Mouse (Mus musculus): ENCODE measurements around the gene Babam2. TPM values are rescaled to one million over a fixed set of nuclear protein-coding genes. Genes with fewer than 3 reads are reported as not detected.

Gene Babam2
- polyA plus RNA-seq, 1 experiment from 2014 or later = 32.2 TPM

DNA sequence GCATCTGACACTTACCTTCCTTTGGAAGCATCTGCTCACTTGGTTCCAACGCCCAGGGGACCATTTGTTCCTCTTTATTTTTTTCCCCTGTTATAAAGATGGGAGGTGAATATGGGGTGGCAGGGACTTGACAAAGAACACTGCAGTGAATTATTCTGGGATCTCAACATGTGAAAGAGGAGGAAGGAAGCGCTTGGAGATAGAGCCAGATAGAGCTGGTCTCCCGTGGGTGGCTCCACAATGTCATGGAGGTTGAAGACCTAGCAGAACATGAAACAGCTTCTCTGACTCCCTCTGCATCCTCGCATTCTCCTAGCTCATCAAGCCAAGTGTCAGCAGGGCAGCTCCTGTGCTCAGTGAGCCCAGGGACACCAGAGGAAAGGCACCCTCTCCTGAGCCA lies 312.6 kb downstream of the Babam2 start:
- H3K9ac ChIP-seq = no peak overlapping the region
- H3K27me3 ChIP-seq = no peaks in the 10 kb centered on the region
- H3K27ac ChIP-seq = no peak overlapping the region
- no peaks in the 10 kb centered on the region for H3K36me3 ChIP-seq
- no peak overlapping the region for H3K4me3 ChIP-seq
- no peak overlapping the region for H3K4me2 ChIP-seq (replicated peaks)
- ATAC-seq (ENCODE audit: insufficient number of reproducible peaks, insufficient read depth, low FRiP score, low TSS enrichment) = no peak
- no peaks in the 10 kb centered on the region for H3K9me3 ChIP-seq
- 87% methylated on average over 4 of the region's 4 CpGs for WGBS
- H3K4me1 ChIP-seq = no peaks in the 10 kb centered on the region

DNA sequence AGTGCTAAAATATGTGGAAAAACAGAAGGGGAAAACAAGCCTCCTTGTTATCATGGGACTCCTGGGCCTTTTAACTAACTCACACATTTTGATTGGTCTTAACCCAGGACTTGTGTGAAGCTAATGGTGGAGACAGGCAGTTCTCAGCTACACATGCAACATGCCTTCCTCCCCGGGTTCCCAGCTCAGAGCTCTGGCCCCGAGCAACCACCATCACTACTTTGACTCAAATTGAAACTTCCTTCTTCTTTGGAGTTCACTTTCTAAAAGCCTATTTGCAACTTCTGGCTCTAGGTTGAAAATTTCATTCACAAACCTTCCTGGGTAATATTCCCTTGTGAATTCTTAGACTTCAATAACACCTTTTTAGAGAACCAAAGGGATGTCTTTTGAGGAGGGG lies 315.6 kb downstream of the Babam2 start:
- Histone ChIP-seq H3K9me3 (no peaks in the 10 kb centered on the region), H3K4me3 (no peak overlapping the region), H3K4me2 (replicated peaks) (no peak overlapping the region), H3K9ac (no peak overlapping the region), H3K27me3 (no peaks in the 10 kb centered on the region), H3K27ac (no peak overlapping the region), H3K4me1 (no peaks in the 10 kb centered on the region), H3K36me3 (no peaks in the 10 kb centered on the region)
- WGBS = 84% methylated on average over 2 of the region's 2 CpGs
- no peak for ATAC-seq (ENCODE audit: insufficient number of reproducible peaks, insufficient read depth, low FRiP score, low TSS enrichment)

DNA sequence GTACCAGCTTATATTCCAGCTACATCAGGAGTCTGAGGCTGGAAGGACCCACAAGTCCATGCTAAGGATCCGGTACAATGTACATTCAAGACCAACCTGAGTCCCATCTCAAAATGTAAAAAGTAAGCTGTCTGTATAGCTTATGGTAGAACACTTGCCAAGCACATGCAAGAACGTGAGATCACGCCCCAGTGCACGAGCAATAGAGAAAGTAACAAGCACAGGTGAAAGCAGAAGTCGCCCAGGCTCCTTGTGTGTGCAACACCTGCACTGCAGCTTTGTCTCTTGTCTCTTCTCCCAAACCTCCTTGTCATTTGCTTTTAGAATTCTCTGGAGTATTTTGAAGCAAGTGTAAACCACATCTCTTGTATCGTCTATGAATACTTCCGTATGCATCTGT lies 317.3 kb downstream of the Babam2 start:
- ATAC-seq (ENCODE audit: insufficient number of reproducible peaks, insufficient read depth, low FRiP score, low TSS enrichment) = no peak
- Histone ChIP-seq H3K4me1 (no peaks in the 10 kb centered on the region), H3K9ac (no peak overlapping the region), H3K9me3 (no peaks in the 10 kb centered on the region), H3K4me3 (no peak overlapping the region), H3K27me3 (no peaks in the 10 kb centered on the region), H3K36me3 (no peaks in the 10 kb centered on the region), H3K4me2 (replicated peaks) (no peak overlapping the region), H3K27ac (no peak overlapping the region)
- WGBS = 91% methylated on average over 7 of the region's 7 CpGs

DNA sequence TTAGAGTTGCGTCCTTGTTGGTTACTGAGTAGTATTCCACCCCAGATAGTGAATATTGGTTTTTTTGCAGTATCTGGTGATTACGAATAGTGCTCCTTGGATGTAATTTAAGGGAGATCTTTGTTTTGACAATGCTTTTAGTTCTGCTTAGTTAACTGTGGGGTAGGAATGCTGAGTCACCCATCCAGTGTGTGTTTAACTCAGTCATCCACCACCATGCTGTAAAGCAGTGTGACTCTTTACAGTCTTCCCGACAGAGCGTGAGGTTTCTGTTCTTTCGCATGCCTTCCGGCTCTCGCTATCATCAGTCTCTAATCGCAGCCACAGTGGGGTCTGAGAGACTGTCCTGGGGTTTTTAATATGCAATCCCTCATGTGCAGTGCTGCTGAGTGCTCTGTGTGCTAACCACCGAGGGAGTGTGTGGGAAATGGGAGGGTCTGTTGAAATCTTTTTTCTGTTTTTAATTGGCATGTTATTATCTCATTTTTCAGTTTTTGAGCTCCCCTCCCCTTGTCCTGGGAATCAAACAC lies 318.5 kb downstream of the Babam2 start:
- Histone ChIP-seq H3K9me3 (no peaks in the 10 kb centered on the region), H3K9ac (no peak overlapping the region), H3K4me1 (no peaks in the 10 kb centered on the region), H3K27me3 (no peaks in the 10 kb centered on the region), H3K27ac (no peak overlapping the region), H3K36me3 (no peaks in the 10 kb centered on the region), H3K4me2 (replicated peaks) (no peak overlapping the region), H3K4me3 (no peak overlapping the region)
- WGBS = 84% methylated on average over 9 of the region's 9 CpGs
- no peak for ATAC-seq (ENCODE audit: insufficient number of reproducible peaks, insufficient read depth, low FRiP score, low TSS enrichment)

DNA sequence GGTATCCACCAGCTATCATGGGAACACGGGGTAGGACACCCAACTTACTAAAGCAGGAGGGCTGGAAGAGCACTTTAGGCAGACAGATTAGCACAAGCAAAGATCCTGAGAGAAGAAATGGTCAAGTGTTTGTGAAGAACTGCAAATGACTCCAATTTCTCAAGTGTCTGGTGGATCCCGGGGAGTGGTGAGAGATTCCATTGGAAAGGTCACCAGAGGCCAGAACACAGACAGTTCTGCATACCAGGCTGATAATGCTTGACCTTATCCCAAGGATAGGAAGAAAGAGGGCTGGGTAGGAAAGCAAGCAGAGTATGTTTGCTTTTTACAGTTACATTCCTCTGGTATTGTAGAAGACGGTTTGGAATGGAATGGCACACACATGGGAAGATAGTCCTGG lies 320.2 kb downstream of the Babam2 start:
- no peak overlapping the region for H3K4me2 ChIP-seq (replicated peaks)
- H3K9ac ChIP-seq = no peak overlapping the region
- no peaks in the 10 kb centered on the region for H3K9me3 ChIP-seq
- no peak for ATAC-seq (ENCODE audit: insufficient number of reproducible peaks, insufficient read depth, low FRiP score, low TSS enrichment)
- H3K4me3 ChIP-seq = no peak overlapping the region
- H3K4me1 ChIP-seq = no peaks in the 10 kb centered on the region
- 63% methylated on average over 3 of the region's 3 CpGs for WGBS
- no peaks in the 10 kb centered on the region for H3K36me3 ChIP-seq
- H3K27me3 ChIP-seq = no peaks in the 10 kb centered on the region
- no peak overlapping the region for H3K27ac ChIP-seq

DNA sequence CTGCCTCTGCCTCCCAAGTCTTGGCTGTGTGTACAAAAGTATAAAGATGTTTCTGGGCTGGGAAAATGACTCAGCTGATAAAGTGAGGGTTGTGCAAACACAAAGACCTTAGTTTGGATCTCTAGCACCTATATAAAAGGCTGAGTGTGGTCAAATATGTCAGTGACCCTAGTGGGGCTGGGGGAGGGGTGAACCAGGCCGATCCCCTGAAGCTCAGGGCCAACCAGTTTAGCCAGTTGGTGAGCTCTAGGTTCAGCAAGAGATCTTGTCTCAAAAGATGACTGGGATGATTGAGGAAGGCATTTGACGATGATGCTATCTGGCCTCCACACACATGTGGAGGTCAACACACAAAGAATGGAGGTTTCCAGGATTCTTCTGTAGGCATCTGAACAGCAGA lies 320.8 kb downstream of the Babam2 start:
- no peaks in the 10 kb centered on the region for H3K4me1 ChIP-seq
- H3K36me3 ChIP-seq = no peaks in the 10 kb centered on the region
- H3K27me3 ChIP-seq = no peaks in the 10 kb centered on the region
- no peak for ATAC-seq (ENCODE audit: insufficient number of reproducible peaks, insufficient read depth, low FRiP score, low TSS enrichment)
- H3K4me2 ChIP-seq (replicated peaks) = no peak overlapping the region
- H3K27ac ChIP-seq = no peak overlapping the region
- 82% methylated on average over 2 of the region's 2 CpGs for WGBS
- no peak overlapping the region for H3K9ac ChIP-seq
- H3K4me3 ChIP-seq = no peak overlapping the region
- H3K9me3 ChIP-seq = no peaks in the 10 kb centered on the region

DNA sequence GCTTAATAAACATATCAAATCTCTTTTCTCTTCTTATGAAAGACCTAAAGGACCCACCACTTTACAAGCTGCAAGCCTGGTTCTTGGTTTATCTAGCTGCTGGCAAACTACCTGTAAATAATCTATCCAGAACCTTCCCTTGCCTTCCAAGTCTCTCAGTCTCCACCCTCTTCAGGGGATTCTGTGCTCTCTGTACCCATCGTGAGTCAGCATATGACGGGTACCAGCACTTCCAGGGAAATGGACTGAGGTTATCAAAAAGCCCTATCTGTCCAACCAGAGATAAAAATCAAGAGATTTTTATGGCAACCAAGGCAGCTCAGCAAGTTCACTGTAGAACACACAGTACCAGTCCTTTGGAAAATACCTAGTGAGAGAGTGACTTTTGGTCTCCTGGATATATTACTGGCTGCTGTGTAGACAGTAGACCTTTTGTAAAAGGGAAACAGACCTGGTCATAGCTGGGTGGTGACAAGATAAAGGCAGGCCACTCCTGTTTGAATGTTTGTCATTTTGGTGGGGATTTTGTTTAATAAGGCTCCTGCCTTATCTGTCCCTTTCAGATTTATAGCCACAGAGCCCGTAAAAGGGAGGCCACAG lies 332.4 kb downstream of the Babam2 start:
- Histone ChIP-seq H3K4me2 (replicated peaks) (no peak overlapping the region), H3K36me3 (no peaks in the 10 kb centered on the region), H3K9ac (no peak overlapping the region), H3K4me1 (no peaks in the 10 kb centered on the region), H3K27me3 (no peaks in the 10 kb centered on the region), H3K9me3 (no peaks in the 10 kb centered on the region), H3K27ac (no peak overlapping the region), H3K4me3 (no peak overlapping the region)
- ATAC-seq (ENCODE audit: insufficient number of reproducible peaks, insufficient read depth, low FRiP score, low TSS enrichment) = no peak
- WGBS = 82% methylated on average over 3 of the region's 3 CpGs

DNA sequence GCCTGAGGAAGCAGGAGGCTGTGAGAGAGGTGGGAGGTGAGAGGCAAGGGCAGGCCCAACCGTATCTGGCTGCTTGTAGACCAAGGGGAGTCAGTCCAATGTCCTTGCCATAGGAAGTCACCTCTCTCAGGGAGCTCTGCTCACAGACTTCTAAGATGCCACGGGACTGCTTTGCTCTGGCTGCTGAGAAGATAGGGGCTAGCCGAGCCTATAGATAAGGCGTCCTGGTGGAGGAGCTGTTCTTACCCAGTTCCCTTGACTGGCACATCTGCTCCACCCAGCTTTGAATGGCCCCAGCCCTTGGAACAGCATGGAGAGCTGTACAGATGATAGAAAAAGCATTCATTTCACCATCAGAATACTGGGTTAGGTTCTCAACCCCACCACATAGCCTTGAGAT lies 335.7 kb downstream of the Babam2 start:
- no peak overlapping the region for H3K9ac ChIP-seq

DNA sequence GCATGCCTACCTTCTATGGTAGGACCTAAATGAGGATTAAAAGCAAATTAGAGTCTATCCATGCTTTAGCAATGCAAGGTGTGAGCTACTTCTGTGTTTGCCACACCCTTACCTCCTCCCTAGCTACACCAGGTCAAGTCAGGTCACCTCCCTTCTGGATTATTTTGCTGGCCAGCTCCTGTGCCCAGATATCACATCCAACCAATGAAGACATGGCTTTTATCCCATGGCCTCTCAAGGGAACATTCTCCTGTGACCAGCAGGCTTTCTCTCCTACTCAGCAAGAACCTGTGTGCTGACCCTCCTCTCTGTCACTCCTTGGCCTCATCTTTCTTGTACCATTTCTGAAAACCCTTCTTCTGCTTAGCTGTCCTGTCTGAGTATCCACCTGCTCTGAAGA lies 336.1 kb downstream of the Babam2 start:
- H3K4me1 ChIP-seq = no peaks in the 10 kb centered on the region
- H3K9ac ChIP-seq = no peak overlapping the region
- no peak overlapping the region for H3K27ac ChIP-seq
- no peak overlapping the region for H3K4me3 ChIP-seq
- H3K27me3 ChIP-seq = no peaks in the 10 kb centered on the region
- no peak for ATAC-seq (ENCODE audit: insufficient number of reproducible peaks, insufficient read depth, low FRiP score, low TSS enrichment)
- H3K4me2 ChIP-seq (replicated peaks) = no peak overlapping the region
- no peaks in the 10 kb centered on the region for H3K9me3 ChIP-seq
- H3K36me3 ChIP-seq = no peaks in the 10 kb centered on the region

More for the DNA sequence above, 335.7 kb downstream of the Babam2 start:
- Histone ChIP-seq H3K27ac (no peak overlapping the region), H3K27me3 (no peaks in the 10 kb centered on the region), H3K9me3 (no peaks in the 10 kb centered on the region), H3K4me3 (no peak overlapping the region), H3K36me3 (no peaks in the 10 kb centered on the region), H3K4me1 (no peaks in the 10 kb centered on the region), H3K4me2 (replicated peaks) (no peak overlapping the region)
- ATAC-seq (ENCODE audit: insufficient number of reproducible peaks, insufficient read depth, low FRiP score, low TSS enrichment) = no peak
- 80% methylated on average over 4 of the region's 4 CpGs for WGBS

DNA sequence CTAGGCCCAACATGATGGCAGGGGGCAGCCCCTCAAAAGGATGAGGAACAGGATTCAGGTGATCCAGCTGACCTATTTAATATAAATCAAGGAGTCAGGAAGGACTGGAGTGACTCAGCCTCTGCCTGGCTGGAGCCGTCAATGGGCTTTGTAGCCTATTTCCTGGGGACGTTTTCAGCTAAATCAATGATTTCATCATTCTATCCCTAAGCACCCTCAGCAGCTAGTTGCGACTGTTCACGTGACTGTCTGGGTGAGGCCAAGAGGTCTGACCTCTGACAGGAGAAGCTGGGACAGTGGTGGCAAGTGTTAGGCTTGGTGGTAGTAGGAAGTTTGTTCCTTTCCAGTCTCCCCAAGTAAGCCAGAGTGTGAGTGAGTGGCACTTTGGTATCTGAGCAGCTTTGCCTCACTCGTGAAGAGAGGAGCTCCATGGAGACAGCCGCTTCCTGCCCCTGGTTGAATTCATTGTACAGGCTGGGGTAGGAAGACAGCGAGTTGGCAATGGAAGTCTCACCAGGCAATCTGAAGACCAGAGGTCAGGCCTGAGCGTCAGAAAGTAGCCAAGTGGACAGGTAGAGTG lies 337.1 kb downstream of the Babam2 start:
- WGBS = 80% methylated on average over 8 of the region's 8 CpGs
- H3K27me3 ChIP-seq = no peaks in the 10 kb centered on the region
- no peak overlapping the region for H3K4me3 ChIP-seq
- no peak overlapping the region for H3K4me2 ChIP-seq (replicated peaks)
- H3K36me3 ChIP-seq = no peaks in the 10 kb centered on the region
- no peak overlapping the region for H3K9ac ChIP-seq
- no peak for ATAC-seq (ENCODE audit: insufficient number of reproducible peaks, insufficient read depth, low FRiP score, low TSS enrichment)
- H3K4me1 ChIP-seq = no peaks in the 10 kb centered on the region
- H3K9me3 ChIP-seq = no peaks in the 10 kb centered on the region
- no peak overlapping the region for H3K27ac ChIP-seq

DNA sequence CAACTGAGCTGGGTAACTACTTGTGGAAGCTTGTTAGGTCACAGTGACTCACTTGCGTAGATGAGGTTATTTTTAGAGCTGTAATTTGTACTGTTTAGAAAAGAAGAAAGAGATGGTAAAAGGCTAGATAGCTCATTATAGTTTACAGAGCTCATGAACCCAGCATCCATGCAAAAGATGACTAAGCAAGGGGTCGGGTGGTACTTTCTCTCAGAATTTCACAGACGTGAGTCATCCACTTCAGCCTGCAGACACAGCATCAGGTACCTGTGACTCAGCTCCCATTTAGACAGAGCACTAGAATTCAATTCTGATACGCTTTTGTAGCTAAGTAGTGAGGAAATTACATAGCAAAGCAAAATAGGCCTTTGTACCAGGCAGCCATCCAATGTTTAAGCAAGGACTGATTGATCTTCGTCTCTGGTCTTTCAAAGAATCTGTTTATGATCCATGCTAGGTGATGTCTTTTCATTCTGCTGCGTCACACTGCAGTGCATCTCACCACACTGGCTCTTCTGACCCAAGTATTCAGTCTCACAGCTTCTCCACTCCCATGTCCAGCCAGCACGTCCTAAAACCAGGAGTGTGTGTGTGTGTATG lies 338.3 kb downstream of the Babam2 start:
- Histone ChIP-seq H3K9me3 (no peaks in the 10 kb centered on the region), H3K36me3 (no peaks in the 10 kb centered on the region)
- WGBS = 73% methylated on average over 7 of the region's 7 CpGs

DNA sequence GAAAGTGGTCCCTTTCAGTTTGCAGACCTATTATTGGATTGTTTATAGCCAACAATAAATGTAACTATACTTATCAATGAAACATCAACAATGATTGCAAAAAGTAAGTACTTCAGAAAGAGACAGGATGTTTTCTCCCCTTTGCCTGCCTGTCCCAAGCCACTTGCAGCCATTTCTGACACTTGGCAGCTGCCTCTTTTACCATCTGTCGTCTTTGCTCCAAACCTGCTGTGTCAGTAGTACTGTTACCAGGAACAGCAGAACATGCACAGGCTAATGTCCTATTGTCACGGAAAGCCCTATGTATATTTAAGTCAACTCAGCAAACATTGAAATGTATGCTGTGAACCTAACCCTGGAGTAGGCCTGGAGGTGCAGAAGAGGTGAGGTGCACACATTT lies 339.4 kb downstream of the Babam2 start:
- Histone ChIP-seq H3K4me2 (replicated peaks) (no peak overlapping the region), H3K4me1 (no peaks in the 10 kb centered on the region), H3K4me3 (no peak overlapping the region), H3K9ac (no peak overlapping the region), H3K27me3 (no peaks in the 10 kb centered on the region), H3K9me3 (no peaks in the 10 kb centered on the region), H3K27ac (no peak overlapping the region), H3K36me3 (no peaks in the 10 kb centered on the region)
- no peak for ATAC-seq (ENCODE audit: insufficient number of reproducible peaks, insufficient read depth, low FRiP score, low TSS enrichment)
- WGBS = 77% methylated on average over 2 of the region's 2 CpGs

More for the DNA sequence above, 338.3 kb downstream of the Babam2 start:
- Histone ChIP-seq H3K4me3 (no peak overlapping the region), H3K27ac (no peak overlapping the region), H3K9ac (no peak overlapping the region), H3K4me1 (no peaks in the 10 kb centered on the region), H3K4me2 (replicated peaks) (no peak overlapping the region), H3K27me3 (no peaks in the 10 kb centered on the region)
- ATAC-seq (ENCODE audit: insufficient number of reproducible peaks, insufficient read depth, low FRiP score, low TSS enrichment) = no peak

All from embryonic facial prominence, embryonic 12.5 days (tissue).